Mouse (Mus musculus): ENCODE measurements at regions not wholly inside any gene's neighbourhood (a gene's known extent, or its start where the extent isn't known, plus 50 kb on each side); places are given as distances from the start of the nearest gene placed in this dataset.

GRCm38 (mm10) chr3:144310748-144311147 is 105.7 kb upstream of the Lmo4 start:
- DNase-seq (ENCODE audit: low spot score), result no peak
- TF ChIP-seq EP300 (optimal IDR thresholded peaks at IDR 0.05), result no peak
- no peak for TF ChIP-seq CTCF (IDR thresholded peaks at IDR 0.05; ENCODE audit: low read depth)
- no peak overlapping the region for H3K27ac ChIP-seq (replicated peaks)
- ATAC-seq (ENCODE audit: low FRiP score, low TSS enrichment), result no peak
- H3K9me3 ChIP-seq (ENCODE audit: control insufficient read depth, low read length), result no peaks in the 10 kb centered on the region
- no peak overlapping the region for H3K9ac ChIP-seq (ENCODE audit: low read length)
- WGBS, result 82% methylated on average over 5 of the region's 5 CpGs
- H3K36me3 ChIP-seq (ENCODE audit: control insufficient read depth, insufficient read depth, low read length), result no peaks in the 10 kb centered on the region
- no peaks in the 10 kb centered on the region for H3K4me1 ChIP-seq (replicated peaks; ENCODE audit: control insufficient read depth, insufficient read depth)
- no peak overlapping the region for H3K4me2 ChIP-seq (replicated peaks; ENCODE audit: low read depth)
- no peaks in the 10 kb centered on the region for H3K27me3 ChIP-seq (ENCODE audit: control insufficient read depth, insufficient read depth, low read length)
- H3K4me3 ChIP-seq (ENCODE audit: low read depth, low read length), result no peak overlapping the region

- no peaks in the 10 kb centered on the region for H3K4me1 ChIP-seq (replicated peaks; ENCODE audit: control insufficient read depth, insufficient read depth)
- H3K4me3 ChIP-seq (ENCODE audit: low read depth, low read length), result no peak overlapping the region
- no peak for DNase-seq (ENCODE audit: low spot score)
- no peak for ATAC-seq (ENCODE audit: low FRiP score, low TSS enrichment)
- no peak overlapping the region for H3K9ac ChIP-seq (ENCODE audit: low read length)
- no peaks in the 10 kb centered on the region for H3K36me3 ChIP-seq (ENCODE audit: control insufficient read depth, insufficient read depth, low read length)
- no peak overlapping the region for H3K4me2 ChIP-seq (replicated peaks; ENCODE audit: low read depth)
- TF ChIP-seq EP300 (optimal IDR thresholded peaks at IDR 0.05) (no peak), CTCF (IDR thresholded peaks at IDR 0.05; ENCODE audit: low read depth) (no peak)
- WGBS, result 67% methylated on average over 4 of the region's 4 CpGs
- H3K27ac ChIP-seq (replicated peaks), result no peak overlapping the region
- H3K27me3 ChIP-seq (ENCODE audit: control insufficient read depth, insufficient read depth, low read length), result no peaks in the 10 kb centered on the region
- H3K9me3 ChIP-seq (ENCODE audit: control insufficient read depth, low read length), result no peaks in the 10 kb centered on the region
Observed at GRCm38 (mm10) chr3:144308616-144309015, 103.6 kb upstream of the Lmo4 start.

- H3K4me1 ChIP-seq (replicated peaks; ENCODE audit: control insufficient read depth, insufficient read depth), result no peaks in the 10 kb centered on the region
- no peak overlapping the region for H3K4me2 ChIP-seq (replicated peaks; ENCODE audit: low read depth)
- no peak for ATAC-seq (ENCODE audit: low FRiP score, low TSS enrichment)
- no peak overlapping the region for H3K9ac ChIP-seq (ENCODE audit: low read length)
- 66% methylated on average over 3 of the region's 3 CpGs for WGBS
- H3K36me3 ChIP-seq (ENCODE audit: control insufficient read depth, insufficient read depth, low read length), result no peaks in the 10 kb centered on the region
- no peak for DNase-seq (ENCODE audit: low spot score)
- H3K4me3 ChIP-seq (ENCODE audit: low read depth, low read length), result no peak overlapping the region
- no peak overlapping the region for H3K27ac ChIP-seq (replicated peaks)
- TF ChIP-seq EP300 (optimal IDR thresholded peaks at IDR 0.05), result no peak
- no peak for TF ChIP-seq CTCF (IDR thresholded peaks at IDR 0.05; ENCODE audit: low read depth)
- H3K27me3 ChIP-seq (ENCODE audit: control insufficient read depth, insufficient read depth, low read length), result no peaks in the 10 kb centered on the region
- no peaks in the 10 kb centered on the region for H3K9me3 ChIP-seq (ENCODE audit: control insufficient read depth, low read length)
Observed at GRCm38 (mm10) chr3:144307557-144307956, 102.5 kb upstream of the Lmo4 start.

- WGBS, result 54% methylated on average over 4 of the region's 4 CpGs
- TF ChIP-seq CTCF (IDR thresholded peaks at IDR 0.05; ENCODE audit: low read depth) (no peak), EP300 (optimal IDR thresholded peaks at IDR 0.05) (no peak)
- H3K27me3 ChIP-seq (ENCODE audit: control insufficient read depth, insufficient read depth, low read length), result no peaks in the 10 kb centered on the region
- H3K9ac ChIP-seq (ENCODE audit: low read length), result no peak overlapping the region
- no peaks in the 10 kb centered on the region for H3K9me3 ChIP-seq (ENCODE audit: control insufficient read depth, low read length)
- H3K4me2 ChIP-seq (replicated peaks; ENCODE audit: low read depth), result no peak overlapping the region
- no peak overlapping the region for H3K27ac ChIP-seq (replicated peaks)
- no peak for DNase-seq (ENCODE audit: low spot score)
- ATAC-seq (ENCODE audit: low FRiP score, low TSS enrichment), result no peak
- H3K4me1 ChIP-seq (replicated peaks; ENCODE audit: control insufficient read depth, insufficient read depth), result no peaks in the 10 kb centered on the region
- no peaks in the 10 kb centered on the region for H3K36me3 ChIP-seq (ENCODE audit: control insufficient read depth, insufficient read depth, low read length)
- H3K4me3 ChIP-seq (ENCODE audit: low read depth, low read length), result no peak overlapping the region
Observed at GRCm38 (mm10) chr3:144305456-144305855, 100.4 kb upstream of the Lmo4 start.

- no peak for ATAC-seq (ENCODE audit: low FRiP score, low TSS enrichment)
- no peak overlapping the region for H3K9ac ChIP-seq (ENCODE audit: low read length)
- no peak for DNase-seq (ENCODE audit: low spot score)
- no peak for TF ChIP-seq EP300 (optimal IDR thresholded peaks at IDR 0.05)
- no peak for TF ChIP-seq CTCF (IDR thresholded peaks at IDR 0.05; ENCODE audit: low read depth)
- no peaks in the 10 kb centered on the region for H3K9me3 ChIP-seq (ENCODE audit: control insufficient read depth, low read length)
- H3K4me3 ChIP-seq (ENCODE audit: low read depth, low read length), result no peak overlapping the region
- H3K4me2 ChIP-seq (replicated peaks; ENCODE audit: low read depth), result no peak overlapping the region
- no peaks in the 10 kb centered on the region for H3K27me3 ChIP-seq (ENCODE audit: control insufficient read depth, insufficient read depth, low read length)
- WGBS, result 74% methylated on average over 4 of the region's 4 CpGs
- H3K36me3 ChIP-seq (ENCODE audit: control insufficient read depth, insufficient read depth, low read length), result no peaks in the 10 kb centered on the region
- H3K27ac ChIP-seq (replicated peaks), result no peak overlapping the region
- no peaks in the 10 kb centered on the region for H3K4me1 ChIP-seq (replicated peaks; ENCODE audit: control insufficient read depth, insufficient read depth)
Observed at GRCm38 (mm10) chr3:144304924-144305323, 99.9 kb upstream of the Lmo4 start.

- H3K27ac ChIP-seq (replicated peaks), result no peak overlapping the region
- no peaks in the 10 kb centered on the region for H3K36me3 ChIP-seq (ENCODE audit: control insufficient read depth, insufficient read depth, low read length)
- TF ChIP-seq CTCF (IDR thresholded peaks at IDR 0.05; ENCODE audit: low read depth), result no peak
- no peak for TF ChIP-seq EP300 (optimal IDR thresholded peaks at IDR 0.05)
- no peaks in the 10 kb centered on the region for H3K27me3 ChIP-seq (ENCODE audit: control insufficient read depth, insufficient read depth, low read length)
- DNase-seq (ENCODE audit: low spot score), result no peak
- H3K4me2 ChIP-seq (replicated peaks; ENCODE audit: low read depth), result no peak overlapping the region
- ATAC-seq (ENCODE audit: low FRiP score, low TSS enrichment), result no peak
- H3K9me3 ChIP-seq (ENCODE audit: control insufficient read depth, low read length), result no peaks in the 10 kb centered on the region
- WGBS, result 87% methylated on average over 3 of the region's 3 CpGs
- H3K9ac ChIP-seq (ENCODE audit: low read length), result no peak overlapping the region
- no peak overlapping the region for H3K4me3 ChIP-seq (ENCODE audit: low read depth, low read length)
- no peaks in the 10 kb centered on the region for H3K4me1 ChIP-seq (replicated peaks; ENCODE audit: control insufficient read depth, insufficient read depth)
Observed at GRCm38 (mm10) chr3:144302626-144303025, 97.6 kb upstream of the Lmo4 start.
